Mouse (Mus musculus) monocyte, adult 2 months (primary cell): ENCODE measurements at regions not wholly inside any gene's neighbourhood (a gene's known extent, or its start where the extent isn't known, plus 50 kb on each side); places are given as distances from the start of the nearest gene placed in this dataset.
A peak's percentile ranks its signal among the peaks of the same experiment; 100 is the strongest.

Experiments
- DNase-seq, 2 experiments: peaks; one replicate each; pipeline ENCODE4 v3.0.0; 2022; ENCODE audit warnings: low spot score in 2 of 2, low read depth in 1 of 2

DNA sequence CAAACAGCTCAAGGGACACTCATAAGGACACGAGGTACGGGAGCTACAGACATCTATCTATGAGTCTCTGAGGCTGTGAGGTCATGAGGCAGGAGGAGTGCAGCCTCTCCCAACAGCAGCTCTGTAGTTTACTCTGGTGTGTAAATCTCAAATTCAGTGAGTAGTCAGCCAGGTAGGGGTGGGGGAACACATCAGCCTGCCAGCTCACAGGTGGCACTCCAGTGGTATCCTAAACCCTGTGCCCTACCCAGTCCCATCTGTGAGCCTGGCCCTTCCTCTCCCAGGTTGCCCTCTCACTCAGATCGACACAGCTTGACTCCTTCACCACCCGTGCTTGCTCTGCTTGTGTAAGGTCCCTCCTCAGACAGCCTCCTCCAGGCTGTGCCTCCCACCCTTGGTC is 202.2 kb downstream of the Sipa1l2 start:
- DNase-seq: no peak

DNA sequence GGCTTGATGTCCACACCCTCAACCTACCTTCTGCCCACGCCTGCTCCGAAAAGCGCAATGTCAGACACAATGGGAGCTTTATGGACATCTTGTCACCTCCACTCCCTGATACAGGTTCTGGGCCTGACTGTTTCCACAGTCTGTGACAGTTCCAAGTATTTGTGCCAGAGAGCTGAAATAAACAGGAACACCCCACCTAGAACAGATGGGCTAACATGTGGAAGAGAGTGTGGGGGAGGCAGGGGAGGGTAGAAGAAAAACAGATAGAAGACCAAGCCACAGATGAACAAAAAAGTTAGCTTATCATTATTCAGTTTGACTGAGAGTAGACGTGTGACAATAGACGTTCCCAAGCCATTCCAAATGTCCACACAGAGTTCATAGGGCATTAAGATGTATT is 204.6 kb downstream of the Sipa1l2 start:
- DNase-seq: no peak

DNA sequence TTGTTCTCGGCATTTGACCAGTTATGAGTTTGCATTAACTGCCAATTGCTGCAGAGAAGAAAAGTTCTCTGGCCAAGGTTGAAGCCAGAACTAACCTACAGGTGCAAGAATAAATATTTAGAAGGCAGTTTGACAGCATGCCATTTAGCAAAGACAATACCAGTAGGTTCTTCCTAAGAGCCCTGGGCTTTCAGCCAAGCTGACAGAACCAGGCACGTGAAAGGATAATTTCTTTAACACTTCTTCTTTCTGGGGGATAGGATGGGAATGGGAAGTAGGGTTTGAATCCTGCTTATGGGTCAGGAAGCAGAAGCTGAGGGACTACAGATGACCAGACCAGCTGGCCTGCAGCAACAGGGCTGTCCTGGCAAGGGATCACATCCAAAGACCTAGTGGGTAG is 210.2 kb downstream of the Sipa1l2 start:
- DNase-seq: no peak

DNA sequence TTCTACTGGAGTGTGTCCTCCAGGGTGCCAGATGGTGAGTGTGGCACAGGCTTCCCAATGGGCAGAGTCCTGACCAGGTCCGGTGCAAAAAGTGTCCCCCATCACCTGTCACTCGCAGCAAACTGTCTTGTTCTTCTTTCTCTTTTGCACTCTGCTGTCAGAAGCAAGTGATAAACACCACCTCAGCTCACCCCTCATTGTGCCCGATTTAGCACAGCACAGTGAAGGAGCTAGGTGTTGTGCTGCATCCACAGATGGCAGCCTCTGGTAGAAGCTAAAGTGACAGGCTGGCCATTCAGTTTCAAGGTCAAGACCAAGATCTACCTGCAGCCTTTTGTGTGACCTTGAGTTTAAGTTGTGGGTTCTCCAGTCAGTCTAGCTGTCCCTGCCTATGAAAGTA is 211.8 kb downstream of the Sipa1l2 start:
- DNase-seq: no peak

DNA sequence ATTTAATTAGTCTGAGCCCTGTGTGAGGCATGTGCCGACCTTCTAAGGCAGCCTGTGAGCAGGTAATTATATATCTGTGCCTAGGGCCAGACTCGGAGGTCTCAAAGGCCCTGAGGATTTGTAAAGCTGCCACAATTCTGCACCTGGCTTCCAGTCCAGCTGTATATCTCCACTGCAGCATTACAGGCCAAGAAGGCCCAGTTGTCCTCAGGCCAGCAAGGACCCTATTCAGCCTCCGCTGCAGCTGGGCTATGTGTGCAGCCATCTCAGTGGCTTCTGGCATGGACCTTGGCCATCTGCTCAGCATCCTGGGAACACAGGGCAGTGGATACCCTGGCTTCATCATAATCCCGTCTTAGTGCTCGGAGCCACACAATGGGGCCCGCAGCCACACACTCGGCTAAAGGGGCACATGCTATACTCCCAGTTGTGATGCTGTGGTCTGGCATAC is 214.5 kb downstream of the Sipa1l2 start:
- no peak for DNase-seq

DNA sequence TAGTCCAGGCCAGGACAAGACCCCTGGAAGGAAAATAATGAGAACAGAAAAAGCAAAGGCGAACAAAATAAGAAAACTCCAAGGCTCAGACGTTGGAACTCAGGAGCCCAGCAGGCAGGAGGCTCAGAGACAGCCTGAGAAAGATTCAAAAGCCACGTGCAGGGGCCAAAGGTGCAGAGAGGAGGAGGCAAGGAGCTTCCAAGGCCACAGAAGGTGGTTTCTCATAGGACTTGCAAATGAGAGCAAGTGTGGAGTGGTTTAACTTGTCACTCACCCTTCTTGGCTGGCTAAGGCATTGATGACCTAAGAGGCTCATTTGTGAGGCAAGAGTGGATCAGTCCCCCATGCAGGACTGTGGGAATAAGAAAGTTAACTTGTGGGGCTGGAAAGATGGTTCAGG is 217.3 kb downstream of the Sipa1l2 start:
- no peak for DNase-seq

DNA sequence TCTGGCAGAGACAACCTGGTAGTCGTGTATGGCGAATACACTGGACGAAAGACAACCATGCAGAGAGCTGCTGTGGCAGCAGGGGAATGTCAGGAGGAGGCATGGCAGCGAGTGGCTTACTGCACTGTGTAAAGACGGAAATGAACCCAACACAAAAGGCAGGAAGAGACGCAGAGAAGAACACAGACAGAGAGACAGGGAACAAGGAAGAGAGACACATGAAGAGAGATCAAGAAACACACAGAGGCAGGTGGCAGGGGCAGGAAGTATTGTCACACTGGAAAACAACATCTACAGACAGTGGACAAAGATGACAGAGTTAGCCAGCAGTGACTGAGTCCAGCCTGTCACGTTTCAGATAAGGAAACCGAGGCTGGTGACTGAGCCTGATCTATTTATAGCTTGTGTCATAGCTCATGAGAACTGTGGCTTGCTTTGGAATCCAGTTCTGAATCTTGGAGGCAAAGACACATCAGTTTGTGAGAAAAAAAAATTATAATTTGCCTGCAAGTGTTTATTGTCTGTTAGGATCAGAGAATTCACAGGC is 218.0 kb downstream of the Sipa1l2 start:
- DNase-seq: no peak

DNA sequence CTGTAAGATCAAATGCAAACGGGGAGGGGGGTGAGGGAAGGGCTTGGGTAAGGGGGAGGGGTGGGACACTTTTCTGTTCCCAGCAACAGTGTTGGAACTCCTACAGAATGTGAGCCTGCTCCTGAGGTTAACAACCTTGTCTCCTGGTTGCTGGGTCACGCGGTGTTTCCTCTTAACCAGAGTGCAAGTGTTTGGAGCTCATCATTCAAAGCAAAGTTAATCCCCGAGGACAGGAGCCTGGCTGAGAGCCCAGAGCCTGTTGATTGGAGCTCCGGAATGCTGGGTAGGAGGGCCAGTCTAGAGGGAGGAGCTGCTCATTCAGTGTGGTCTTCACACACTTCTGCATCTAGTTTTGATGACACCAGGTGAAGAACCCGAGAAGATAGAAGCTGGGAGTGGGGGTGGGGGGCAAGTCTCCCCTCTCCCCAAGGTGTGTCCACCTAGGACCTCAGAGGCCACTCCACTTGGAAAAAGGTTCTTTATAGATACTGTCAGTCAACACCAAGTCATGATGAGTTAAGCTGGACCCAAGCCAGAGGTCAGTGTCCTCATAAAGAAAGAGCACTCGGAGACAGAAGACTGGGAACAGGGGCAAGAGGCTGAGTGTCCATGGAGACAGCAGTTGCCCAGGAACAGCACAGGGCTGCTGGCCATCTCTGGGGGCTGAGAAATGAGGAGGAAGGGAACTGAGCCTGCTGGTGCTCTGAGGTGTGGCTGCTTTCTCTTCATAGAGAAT is 220.2 kb downstream of the Sipa1l2 start:
- DNase-seq: no peak

DNA sequence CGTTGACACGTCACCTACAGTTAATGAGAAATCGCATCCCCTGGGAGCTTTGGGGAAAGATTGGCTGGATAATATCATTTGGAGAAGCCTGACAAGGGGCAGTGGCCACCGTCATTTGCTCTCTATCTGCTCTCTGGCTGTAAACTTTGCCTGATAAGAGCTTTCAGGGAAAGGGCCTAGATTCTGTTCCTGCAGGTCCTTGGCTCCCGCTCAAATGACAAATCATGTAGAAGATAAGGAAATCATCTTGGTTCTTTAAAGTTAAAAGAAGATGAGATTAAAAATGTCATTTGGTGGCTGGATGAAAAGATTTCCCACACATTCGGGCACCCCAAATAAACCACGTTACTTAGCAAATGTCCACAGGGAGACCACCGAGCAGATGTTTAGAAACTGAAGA is 223.4 kb downstream of the Sipa1l2 start:
- DNase-seq: no peak

DNA sequence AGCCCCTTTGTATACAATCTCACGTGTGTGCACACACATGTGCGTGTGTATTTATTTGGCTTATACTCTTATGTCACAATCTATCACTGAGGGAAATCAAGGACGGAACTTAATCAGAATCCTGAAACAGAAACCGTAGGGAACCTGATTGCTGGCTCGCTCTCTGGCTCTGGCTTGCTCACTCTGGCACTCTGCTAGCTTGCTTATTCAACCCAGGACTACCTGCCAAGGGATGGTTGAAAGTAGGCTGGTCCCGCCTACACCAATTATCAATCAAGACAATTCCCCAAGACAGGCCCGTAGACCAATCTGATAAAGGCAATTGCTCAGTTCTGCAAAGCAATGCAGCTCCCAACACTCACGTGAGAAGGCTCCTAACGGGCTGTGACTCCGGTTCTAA is 224.0 kb downstream of the Sipa1l2 start:
- DNase-seq: no peak

DNA sequence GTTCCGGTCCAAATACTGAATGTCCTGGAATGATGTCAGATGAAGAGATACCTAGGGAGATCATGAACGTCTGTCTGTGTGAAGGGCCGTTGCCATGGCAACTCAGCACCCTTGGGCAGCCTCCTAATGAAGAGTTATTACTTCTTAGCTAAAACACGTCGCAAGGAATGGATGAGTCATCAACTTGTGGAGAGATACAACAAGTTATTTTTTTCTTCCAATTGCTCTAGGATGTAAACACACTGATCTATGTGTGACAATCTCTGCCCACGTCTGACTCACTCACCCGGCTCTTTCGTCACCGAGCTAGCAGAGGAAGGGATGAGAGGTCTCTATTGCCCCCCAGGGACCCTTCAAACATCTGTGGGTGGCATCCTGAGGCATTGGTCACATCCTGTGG is 225.7 kb downstream of the Sipa1l2 start:
- DNase-seq: no peak

DNA sequence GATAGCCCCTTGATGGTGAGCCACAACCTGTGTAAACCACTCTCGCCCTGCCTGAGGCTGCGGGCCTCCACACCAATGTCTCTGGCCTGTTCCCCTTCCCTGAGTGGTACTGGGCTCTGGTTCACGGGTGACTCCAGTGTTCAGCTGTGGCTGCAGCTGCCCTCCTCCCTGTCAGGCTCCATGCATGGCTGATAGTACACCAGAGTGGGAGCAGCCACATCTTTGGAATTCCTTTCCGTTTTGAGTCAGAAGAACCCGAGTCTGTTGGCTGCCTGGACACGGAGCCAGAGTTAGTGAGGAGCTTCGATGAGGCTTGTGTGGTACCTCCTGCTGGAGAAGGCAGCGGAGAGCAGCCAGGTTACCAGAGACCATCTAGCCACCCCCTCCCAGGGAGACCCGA is 227.1 kb downstream of the Sipa1l2 start:
- DNase-seq: no peak

DNA sequence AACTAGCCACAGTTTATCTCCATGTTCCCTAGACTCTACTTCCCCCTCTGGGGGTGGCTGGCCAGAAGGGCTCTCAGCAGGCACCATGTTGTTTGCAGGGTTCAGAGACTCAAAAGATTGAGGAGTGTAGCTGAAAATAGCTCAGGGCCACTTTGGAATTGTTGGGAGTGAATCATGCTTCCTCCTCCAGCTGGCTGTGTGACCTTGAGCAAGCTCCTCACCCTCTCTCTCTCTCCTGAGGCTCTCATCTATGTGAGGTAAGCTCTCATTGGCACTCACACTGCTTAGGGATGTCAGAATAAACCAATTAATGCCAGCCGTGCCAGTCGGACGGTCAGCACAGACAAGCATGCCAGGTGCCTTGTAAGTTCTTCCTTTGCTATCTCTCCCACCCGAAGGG is 228.0 kb downstream of the Sipa1l2 start:
- DNase-seq: no peak

DNA sequence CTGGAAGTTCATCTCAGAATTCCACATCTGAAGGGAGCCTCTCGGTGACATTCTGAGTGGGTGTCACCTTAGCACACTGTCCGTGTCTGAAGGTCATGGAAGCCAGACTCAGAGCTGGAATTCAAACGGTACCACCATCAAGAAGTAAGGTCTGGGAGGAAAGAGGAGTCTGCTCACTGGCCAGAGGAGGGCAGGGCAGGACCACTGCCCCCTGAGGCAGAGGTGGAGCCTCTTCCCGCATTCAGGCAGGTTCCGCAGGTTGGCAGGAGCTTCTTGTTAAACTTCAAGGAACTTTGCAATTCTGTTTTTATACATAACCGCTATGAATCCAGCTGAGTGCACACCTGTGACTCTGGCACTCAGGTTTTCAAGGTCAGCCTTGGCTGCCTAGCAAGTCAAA is 231.4 kb downstream of the Sipa1l2 start:
- DNase-seq: no peak

DNA sequence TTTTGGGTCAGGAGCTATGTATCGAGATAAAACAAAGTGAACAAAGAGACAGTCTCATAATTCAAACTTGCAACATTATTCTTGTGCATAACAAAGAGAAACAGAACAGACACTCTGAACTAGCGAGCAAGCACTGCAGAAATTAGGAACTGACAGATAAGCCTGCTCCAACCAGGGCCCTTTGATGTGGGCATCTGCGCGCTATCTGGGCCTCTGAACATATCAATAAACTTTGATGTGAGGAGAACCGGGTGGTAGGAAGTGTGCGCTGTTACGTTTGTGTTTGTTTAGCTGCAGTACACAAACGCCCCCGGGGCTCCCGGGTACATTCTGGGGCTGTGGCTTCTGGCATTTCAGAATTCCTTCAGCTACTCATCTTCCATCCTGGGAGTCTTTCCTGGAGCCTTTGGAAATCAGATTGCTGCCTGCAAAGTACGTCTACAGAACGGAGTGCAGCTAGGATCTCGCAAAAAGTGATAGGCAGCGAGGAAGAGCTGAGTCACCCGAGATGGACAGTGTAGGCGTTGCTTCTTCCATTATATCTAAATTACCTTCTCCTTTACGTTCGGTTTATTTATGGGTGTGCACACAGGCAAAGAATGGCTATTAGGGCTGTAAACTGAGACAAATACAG is 232.0 kb downstream of the Sipa1l2 start:
- no peak for DNase-seq

DNA sequence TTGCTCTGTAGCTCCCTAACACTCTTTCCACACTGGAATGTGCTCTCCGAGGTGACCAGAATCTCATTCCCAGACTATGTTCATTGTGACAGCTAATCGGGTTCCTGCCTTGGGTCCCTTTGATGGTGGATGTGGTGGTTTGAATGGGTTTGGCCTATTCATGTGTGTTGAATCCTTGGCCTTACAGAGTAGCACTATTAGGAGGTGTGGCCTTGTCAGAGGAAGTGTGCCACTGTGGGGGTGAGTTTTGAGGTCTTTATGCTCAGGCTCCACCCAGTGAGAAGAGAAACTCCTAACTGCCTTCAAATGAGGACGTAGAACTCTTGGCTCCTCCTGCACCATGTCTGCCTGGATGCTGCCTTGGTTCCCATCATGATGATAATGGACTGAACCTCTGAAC is 232.8 kb downstream of the Sipa1l2 start:
- DNase-seq: peak; percentile 2 to 16

DNA sequence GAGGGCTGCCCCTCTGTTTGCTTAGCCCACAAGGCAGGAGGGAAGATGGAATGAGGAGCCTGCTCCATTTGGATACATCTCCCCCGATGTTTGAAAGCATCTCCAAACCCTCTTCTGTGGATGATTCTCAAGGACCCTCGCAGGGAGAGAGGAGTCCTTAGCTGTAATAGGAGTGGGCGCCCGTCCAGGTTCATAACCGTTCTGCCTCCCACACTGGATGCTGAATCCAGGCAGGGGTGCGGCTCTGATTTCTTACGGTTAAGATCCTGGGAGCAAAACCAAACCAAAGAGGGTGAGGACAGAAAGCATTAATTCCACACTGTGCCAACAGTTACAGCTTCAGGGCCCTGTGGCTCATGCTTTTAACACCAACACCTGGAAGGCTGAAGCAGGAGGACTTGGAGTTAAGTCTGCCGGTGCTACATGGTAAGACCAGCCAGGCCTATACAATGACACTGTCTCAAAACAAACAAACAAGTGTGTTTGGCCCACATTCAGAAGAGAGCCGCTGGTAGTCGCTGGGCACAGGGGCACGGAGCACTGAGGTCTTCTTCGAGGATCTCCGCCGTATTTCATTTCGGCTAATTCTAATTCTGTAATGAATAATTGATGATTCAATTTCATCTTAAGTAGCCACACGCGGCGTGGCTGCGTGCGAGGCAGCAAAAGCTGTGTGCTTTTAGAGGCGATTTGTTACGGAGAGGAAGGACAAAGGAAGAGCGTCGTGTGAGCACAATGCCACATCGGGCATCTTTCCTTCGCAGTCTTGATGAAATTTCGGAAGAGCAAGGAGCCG is 233.8 kb downstream of the Sipa1l2 start:
- no peak for DNase-seq

DNA sequence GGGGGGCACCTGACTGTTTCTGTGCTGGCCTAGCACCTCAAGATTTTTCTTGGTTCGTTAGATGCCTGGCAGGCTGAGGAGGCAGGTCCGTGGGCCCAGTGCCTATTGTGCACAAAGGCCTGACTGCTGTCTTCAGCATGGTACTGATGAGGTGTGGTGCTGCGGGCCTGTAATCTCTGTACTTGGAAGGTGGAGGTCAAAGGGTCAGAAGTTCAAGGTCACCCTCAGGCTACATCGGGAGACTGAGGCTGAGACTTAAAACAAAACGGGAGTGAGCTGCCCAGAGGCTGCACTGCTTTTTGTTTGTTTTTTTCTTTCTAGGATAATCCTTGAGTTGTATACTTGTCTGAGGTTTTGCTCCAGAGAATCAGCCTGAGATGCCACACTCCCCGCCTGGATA is 234.4 kb downstream of the Sipa1l2 start:
- DNase-seq: no peak

DNA sequence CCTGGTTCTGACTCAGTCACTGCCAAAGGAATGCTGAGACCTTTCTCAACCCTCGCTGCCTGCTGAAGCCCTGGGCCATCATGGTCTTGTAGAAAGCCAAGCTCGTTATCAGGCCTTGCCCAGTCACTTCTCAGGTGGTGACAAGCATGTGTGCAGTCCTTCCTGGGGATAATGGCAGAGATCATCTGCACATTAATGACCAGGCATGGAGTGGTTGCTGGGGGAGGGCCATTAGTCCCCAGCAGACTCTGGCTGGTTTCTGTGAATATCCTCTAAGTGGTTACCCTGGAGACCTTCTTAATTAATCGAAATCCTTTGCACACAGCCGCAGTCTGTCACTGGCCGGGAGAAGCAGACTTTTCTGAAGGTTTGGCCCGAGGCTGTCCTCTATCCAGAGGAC is 239.0 kb downstream of the Sipa1l2 start:
- DNase-seq: no peak

DNA sequence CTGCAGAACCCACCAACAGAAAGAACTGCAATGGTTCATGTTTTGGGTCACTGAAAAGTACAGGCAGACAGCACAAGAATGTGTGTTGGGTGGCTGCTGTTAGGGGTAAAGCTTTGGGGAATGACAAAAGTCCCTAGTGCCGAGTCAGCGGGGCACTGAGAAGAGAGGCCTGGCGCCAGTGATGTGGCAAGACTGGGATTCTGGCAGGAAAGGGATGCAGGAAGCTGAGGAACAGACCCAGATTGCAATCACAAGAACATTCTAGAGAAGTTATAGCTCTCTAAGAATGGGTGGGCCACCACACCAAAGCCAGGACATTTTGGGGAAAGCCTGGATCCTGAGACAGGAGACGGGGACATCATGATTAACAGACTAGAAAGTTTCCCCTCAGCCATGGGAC is 241.0 kb downstream of the Sipa1l2 start:
- no peak for DNase-seq

DNA sequence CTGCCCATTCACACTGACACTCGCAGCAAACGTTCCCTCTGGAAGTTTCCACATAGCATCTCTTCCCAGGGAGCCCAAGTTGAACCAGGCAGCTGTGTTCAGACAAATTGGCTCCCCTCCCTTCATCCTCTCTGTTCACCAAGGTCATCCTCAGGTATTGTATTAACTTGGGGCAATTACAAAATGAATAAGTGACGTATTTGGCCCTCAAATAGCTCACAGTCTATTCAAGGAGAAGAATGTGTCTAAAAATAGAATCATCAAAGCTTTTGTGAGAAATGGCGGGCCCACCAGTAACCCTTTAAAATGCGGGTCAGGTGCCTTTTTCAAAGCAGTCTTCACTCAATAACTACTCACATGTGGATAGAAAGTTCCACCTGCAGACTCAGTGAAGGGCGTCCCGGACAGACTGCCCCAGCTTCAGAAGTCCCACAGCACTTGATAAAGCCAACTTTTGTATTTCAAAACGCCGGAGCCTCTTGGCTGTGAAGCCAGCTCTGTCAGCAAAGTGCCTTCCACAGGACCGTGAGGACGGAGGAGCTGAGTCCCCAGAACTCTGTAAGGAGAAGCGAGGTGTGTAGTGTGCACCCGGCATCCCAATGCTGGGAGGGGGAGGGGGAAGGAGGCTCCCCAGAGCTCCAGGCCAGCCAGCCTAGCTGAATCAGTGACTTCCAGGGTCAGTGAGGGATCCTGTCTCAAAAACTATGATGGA is 241.9 kb downstream of the Sipa1l2 start:
- DNase-seq: no peak
